Mouse (Mus musculus) olfactory bulb, adult 2 months (tissue): ENCODE data around the gene Morf4l2.
"Not testable (repeated sequence)": the region's sequence is repeated elsewhere in the genome, so short reads cannot be mapped to it uniquely, and the experiment has no call there.

Experiments
- CTCF ChIP-seq: fragments of 200-500 bp; IDR thresholded peaks from 2 replicates; pipeline ENCODE4 v1.5.1; 2012; ENCODE audit warnings: low read depth, mild to moderate bottlenecking, low read length, moderate library complexity; ENCODE audit not compliant: insufficient read depth
- POLR2A ChIP-seq: fragments of 200-500 bp; IDR thresholded peaks from 2 replicates; pipeline ENCODE4 v1.6.1; 2012; ENCODE audit warnings: mild to moderate bottlenecking, low read depth, low read length, moderate library complexity; ENCODE audit not compliant: insufficient read depth

DNA sequence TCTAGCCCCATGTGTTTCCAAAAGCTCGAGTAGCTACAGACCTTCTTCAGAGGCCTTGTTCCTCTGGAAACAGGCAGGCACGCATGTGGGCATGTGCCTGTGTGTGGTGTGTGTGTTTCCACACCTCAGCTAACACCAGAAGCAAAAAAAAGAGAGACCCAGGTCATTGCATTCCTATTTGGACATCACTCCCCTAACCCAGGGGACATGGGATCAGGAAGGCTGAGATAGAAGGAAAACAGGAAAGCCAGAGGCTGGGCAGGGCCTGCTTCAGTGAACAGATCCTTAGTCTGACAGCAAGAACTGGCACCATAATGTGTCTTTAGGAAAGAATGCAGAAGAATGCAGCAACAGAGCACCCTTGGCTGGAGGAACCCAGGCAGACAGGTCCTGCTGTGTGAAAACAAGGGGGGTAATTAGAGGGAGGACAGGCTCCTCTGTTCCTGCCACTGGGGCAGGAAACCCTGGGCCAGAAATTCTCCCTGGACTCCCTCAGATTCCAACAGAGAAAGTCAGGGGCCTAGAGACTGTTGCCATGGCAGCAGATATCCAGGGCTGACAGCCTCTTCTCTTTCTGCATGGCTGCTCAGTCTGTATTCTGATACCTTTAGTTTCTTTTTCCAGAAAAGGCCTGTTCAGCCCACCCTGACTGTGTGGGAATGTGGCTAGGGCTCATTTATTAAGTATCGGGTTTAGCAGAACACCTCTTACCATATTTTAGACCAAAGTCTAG lies 28.6 kb downstream of the Morf4l2 start:
- not testable (repeated sequence) for TF ChIP-seq POLR2A, CTCF
